Mouse (Mus musculus): Measurements from ENCODE around the gene Lrig1.

Lrig1 gene

DNA sequence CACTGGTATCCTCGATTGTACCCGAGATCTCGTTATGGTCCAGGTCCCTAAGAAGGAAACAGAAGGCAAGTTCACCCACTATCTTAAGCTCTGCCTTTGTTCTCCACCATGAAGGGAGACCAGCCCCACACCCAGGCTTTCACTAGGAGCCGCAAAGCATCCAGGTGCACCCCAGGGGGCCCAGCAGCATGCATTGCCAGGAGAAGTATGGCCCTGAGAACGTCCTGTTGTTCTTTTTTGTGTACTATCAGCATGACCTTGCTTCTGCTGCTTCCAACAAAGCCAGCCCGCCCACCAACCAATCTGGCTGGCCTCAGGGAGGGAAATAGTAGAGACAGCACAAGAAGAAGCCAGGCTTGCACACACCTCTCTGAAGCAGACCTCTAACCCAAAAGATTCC lies 79.7 kb downstream of the Lrig1 start:
- no peak for DNase-seq (ENCODE audit: low read depth, low spot score)

DNA sequence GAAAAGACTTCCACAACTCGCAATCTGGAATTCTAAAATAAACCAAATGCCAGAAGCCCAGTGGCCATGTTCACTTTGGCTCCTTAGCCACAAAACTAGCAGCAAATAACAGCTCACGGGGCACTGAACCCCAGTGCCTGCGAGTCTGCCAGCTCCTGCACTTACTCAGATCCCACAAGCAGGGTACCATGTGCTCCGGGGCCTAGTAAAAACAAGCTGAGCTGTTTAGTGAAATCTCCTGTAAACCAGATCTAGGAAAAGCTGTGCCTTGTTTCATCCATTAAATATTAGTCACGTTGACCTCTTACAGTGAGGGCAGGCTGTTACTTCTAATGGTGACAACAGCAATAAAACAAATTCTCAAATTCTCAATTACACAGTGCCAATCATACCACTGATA lies 81.3 kb downstream of the Lrig1 start:
- DNase-seq (ENCODE audit: low read depth, low spot score) = no peak

DNA sequence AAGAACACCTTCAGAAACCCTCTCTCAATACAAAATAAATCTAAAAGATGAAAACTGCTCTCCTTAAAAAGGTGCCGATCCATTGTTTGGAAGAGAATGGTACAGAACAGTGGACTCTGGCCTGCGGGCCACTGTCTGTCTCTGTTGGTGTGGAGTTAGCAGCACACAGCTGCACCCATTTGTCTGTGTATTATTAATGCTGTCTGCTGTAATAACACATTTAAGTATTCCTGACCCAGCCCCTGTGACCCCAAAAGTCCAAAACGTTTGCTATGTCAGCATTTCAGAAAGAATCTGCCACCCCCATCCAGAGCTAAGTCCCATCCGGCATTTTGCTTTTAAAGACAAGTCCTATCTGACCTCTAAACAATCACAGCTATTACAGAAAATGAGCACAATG lies 84.0 kb downstream of the Lrig1 start:
- DNase-seq (ENCODE audit: low read depth, low spot score) = no peak

DNA sequence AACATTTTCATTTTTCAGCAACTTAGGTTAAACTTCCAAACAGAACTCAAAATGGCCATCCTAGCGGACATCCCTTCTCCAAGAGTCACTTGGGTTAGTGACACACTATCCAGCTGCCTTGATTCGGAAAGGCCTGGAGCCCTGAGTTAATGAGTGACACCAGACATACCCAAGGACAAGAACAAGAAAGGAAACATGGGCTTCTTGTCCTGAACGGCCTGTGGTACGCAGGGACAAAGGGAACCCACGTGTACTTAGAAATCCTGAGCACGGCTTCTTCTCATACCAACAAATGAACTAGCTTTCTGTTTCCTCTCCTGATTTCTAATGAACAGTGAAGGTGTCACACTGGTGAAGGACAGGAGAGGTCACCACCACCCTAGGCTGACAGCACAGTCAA lies 85.6 kb downstream of the Lrig1 start:
- DNase-seq (ENCODE audit: low read depth, low spot score) = no peak

DNA sequence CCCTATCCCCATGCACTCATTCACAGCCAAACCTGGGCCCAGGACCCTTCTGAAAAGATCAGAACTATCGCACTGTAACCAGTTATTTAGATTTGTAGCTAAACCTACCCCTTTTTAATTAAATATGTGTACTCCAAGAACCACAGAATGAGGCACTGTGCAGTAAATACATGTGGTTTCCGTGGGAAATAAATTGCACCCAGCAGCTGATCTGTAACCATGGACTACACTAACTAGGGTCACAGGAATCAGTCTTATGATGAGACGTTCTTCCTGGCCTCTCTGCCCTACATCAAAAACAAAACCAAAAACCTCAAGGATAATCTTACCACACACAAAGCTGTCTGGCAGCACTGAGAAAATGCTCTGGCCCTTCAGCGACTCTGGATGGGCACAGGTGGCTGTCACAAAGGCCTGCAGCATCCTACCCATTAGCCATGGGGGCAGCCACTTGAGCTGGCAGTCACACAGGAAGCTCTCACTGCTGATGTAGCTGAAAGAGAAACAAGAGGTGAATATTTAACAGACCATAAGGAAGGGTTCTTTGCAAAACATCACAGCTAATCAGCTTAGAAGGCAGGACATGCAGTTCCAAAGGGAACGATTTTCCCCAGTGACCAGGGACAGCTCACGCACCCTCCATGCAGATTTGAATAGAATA lies 86.6 kb downstream of the Lrig1 start:
- DNase-seq (ENCODE audit: low read depth, low spot score) = no peak

DNA sequence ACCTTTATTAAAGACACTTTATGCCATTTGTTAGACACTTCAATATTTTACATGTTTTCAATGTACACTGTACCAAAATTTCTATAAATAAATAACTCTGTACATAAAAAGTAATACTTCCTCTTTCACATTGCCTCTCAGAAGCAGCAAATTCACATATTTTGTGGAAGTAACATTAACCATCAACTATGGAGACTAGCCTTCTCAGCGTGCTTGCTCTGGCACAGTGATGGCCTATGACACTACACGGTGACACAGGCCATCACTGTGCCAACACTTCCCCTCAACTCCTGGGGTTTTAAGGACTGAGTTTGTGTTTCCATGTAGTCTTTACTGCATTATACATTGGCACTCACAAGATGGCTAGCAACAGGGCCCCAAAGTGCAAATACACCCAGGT lies 95.4 kb downstream of the Lrig1 start:
- no peak for DNase-seq (ENCODE audit: low read depth, low spot score)

DNA sequence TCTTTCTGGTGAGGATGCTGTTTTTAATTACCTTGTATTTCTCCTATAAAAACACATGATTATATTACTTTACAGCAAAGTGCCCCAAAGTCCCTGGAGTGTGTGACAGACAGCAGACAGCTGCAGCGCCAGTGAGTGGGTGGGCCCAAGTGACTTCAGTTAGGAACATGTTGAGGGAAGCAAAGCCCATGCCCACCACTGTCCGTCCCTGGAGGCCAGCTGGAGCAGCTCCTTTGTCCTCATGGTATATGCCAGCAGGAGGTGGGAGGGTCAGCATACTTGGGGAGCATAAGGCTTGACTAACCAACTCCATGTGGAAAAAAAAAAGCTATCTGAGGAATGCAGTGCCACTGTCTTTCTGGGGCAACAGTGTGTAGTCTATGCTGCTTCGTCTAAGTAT lies 95.9 kb downstream of the Lrig1 start:
- DNase-seq (ENCODE audit: low read depth, low spot score) = no peak

DNA sequence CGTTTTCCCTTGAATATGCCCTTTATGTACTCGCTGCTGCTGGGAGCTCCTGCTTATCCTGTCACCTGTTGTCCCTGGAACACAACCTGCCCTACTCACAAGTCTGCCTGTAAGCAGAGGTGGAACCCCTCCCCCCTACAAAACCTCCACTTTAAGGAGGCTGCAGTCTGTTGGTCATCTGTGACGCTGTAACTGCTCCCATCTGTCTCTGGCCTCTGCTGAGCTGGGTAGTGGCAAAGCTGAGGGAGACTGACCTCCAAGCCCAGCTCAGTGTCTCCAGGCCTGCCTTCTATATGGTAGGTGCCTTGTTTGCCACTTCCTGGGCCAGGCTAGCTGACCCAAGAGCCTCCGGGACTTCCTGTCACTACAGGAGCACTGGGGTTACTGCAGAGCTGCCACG lies 98.1 kb downstream of the Lrig1 start:
- no peak for DNase-seq (ENCODE audit: low read depth, low spot score)

DNA sequence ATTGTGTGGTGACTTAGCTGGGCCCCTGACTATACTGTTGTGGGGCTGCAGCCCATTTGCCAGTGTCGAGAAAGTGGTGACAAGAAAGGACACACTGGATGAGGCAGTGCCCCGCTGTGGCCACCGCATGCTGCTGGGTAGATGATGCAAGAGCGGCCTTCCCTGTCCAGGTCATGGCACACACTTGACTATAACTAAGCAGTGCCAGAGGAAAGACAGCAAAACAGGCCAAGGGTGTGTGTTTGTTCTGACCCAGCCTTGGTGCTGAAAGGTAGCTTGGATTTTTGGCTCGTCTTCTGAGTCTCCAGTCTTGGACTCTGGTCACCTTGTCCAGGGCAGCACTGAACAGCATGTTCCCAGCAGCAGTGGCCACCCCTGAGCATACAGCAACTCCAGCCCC lies 98.9 kb downstream of the Lrig1 start:
- DNase-seq (ENCODE audit: low read depth, low spot score) = no peak

DNA sequence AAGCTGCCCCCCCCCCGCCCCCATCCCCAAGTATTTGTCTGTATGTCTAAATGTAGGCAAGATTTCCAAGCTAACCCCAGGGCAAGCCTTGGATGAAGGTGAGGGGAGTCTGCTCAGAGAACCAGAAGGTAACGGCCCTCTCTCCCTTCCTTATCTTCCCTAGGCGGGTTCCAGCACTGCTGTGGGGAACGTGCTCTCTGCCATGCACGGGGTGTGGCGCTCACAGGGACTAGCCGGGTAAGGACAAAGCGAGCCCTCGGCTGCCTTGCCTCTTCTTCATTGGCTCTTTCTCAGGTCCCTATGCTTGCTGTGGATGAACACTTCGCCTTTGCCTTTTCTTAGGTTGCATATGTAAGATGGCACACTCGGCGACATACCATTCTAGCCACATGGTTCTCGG lies 100.9 kb downstream of the Lrig1 start:
- DNase-seq (ENCODE audit: low read depth, low spot score) = no peak

DNA sequence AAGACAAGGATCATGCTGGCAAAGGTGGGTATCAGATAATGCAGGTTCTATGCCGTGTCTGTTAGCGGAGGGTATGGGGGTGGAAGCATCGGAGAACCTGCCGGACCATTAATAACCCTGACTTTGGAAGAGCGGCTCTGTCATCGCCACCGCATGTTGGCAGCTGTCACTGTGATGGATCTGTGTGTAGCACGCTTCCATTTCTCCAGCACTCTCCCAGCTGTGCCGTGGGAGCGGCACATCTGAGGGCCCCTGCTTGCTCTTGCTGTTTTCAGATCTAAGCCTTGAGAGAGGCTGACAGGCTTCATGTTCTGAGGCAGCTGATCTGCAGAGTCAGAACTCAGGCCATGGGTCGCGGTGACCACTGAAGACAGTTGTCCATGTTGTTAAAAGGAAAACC lies 101.5 kb downstream of the Lrig1 start:
- DNase-seq (ENCODE audit: low read depth, low spot score) = no peak

DNA sequence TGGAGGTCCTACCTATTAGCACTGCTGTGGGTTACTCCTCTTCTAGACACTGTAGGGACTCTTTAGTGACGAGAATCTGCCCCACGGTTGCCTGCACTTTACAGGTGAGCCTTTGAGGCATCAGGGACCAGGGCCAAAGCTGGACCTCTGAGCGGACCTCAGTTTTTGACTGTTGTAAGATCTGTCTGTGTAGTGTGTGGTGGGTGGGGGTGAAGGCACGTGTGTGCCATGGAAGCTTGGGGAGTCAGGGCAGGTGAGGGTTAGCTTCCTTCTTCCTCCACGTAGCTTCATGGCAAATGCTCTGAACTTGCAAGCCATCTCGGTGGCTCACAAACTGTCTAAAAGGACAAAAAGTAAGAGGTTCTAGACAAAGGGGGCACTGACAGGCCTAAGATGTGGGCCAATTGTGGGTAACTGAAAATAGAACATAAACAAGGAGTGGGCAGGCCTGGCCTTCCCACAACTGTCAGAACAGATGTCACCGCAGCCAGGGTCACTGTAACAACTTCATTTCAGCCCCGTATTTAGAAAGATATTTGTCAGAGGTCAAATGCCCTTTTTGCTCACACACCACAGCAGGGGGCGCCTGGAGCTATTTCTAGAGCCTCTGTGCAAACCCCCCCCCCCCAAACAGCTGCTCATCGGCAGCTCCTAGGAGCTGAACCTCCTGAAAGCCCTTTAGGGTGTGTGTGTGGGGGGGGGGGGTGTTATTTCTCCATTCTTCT lies 103.0 kb downstream of the Lrig1 start:
- peak; percentile 23 for DNase-seq (ENCODE audit: low read depth, low spot score)

DNA sequence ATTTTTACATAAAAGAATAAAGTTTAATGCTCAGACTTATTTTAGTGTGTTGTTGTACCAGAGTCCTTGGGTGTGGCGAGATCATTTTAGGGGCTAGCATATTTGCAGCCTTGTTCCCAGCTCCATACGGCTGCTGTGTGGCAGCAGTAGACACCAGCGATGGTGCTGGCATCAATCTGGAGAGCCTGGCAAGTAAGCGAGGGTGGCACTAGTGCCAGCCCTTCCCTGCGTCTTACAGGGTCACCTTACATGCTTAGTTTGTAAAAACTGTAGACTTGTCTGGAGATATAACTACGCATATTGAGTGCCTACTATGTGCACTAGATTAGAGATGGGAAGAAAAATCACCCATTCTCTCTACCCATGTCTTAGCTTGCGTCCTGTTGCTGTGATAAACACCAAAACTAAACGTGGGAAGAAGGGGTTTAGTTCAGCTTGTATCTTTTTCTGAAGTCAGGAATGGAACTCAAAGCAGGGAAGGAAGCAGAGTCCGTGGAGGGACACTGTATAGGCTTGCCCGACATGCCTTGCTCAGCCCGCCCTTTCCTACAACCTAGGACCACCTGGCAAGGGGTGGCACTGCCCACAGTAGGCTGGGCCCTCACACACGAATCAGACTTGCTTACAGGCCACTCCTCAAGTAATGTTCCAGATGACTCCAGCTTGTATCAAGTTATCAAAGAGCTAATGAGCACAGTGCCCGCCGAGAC lies 103.8 kb downstream of the Lrig1 start:
- DNase-seq (ENCODE audit: low read depth, low spot score) = no peak

DNA sequence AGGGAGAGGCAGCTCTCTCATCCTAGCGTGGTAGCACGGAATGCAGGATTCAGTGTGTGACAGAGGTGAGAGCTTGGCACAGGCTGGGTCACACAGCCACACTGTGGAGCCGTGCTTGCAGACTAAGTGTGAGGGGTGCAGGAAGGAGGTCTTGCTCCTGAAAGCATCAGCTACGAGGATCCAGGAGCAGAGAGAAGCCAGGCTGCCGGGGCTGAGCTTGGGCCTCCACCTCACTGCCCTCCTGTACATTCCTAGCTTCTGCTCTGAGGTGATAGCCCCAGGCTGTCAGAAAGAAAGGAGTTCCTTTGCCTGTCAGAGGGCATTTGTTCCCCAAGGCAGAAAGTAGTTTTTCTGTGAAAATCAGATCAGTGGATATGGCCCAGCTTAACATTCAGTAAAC lies 104.8 kb downstream of the Lrig1 start:
- DNase-seq (ENCODE audit: low read depth, low spot score) = no peak

DNA sequence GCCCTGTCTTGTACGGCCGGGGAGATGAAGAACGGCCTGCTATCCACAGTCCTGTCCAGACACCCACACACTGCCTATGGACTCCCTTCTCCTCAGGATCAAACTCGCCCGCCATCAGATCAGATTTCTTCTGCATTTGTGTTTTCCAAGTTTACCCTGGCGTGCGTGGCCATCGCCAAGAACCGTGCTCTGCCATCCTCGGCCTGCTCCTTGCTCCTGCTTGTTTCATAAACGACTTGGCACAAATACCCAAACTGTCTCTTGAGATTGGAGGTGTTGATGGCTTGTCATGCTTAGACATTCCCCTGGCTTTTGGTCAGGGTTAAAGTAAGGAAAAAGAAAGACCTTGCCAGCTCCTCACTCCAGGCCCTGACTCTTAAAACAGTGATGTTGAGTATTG lies 105.2 kb downstream of the Lrig1 start:
- no peak for DNase-seq (ENCODE audit: low read depth, low spot score)

DNA sequence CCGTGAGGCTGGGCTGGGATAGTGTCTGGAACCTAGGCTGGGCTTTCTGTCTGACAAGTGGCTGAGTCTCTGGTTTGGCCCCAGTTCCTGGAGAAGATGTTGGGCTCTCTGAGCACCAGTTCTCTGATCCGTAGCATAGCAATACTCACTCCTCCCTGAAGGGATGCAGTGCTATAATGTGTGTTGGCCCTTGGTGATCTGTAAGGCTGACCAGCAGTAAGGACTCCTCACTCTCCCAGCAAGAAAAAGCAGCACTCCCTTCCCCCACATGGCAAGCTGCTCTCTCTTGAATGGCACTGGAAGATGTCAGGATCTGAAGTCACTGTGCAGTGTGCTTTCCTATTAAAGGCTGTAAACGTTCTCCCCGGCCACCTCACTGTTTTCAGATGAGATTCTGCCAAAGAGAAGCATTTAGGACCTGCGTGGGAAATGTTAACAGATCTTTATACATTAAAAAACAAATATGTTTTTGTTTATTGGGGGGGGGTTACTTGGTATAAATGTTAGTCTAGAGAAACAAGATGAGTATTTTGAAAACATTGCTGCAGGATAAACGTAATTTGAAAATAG lies 105.8 kb downstream of the Lrig1 start:
- no peak for DNase-seq (ENCODE audit: low read depth, low spot score)

DNA sequence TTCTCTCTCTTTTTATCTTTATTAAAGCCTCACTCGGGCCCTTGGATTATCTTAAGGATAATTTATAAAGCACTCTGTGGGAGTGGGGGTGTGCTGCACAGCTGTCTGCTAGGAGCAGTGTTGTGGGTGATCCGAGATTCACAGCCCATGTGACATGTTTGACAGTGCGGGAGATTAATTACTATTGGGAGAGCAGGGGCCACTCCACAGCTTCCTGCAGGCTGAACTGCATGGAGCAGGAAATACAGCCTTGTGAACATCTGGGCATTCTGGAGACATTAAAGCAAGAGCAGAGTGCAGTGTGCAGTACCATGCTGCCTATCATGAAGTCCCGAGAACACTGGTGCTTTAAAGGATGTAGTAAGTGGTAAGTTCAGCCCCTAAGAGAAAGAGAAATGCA lies 107.2 kb downstream of the Lrig1 start:
- DNase-seq (ENCODE audit: low read depth, low spot score) = no peak

DNA sequence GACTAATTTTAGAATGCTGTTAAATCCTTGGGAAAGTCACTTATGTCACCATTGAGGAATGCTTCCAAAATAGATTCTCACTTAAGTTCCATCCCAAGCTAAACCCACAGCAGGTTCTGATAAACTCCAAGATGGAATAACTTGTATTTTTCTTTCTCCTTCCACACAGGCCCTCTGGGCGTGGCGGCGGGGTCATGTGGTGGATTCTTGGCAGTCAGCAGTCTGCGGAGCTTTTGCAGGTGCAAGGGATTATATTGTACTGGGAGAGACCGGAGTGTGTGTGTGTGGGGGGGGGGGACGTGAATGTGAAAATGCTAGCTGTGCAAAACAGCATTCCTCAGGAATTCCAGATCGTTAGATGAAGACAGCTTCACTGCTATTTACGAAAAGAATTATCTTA lies 107.7 kb downstream of the Lrig1 start:
- no peak for DNase-seq (ENCODE audit: low read depth, low spot score)

DNA sequence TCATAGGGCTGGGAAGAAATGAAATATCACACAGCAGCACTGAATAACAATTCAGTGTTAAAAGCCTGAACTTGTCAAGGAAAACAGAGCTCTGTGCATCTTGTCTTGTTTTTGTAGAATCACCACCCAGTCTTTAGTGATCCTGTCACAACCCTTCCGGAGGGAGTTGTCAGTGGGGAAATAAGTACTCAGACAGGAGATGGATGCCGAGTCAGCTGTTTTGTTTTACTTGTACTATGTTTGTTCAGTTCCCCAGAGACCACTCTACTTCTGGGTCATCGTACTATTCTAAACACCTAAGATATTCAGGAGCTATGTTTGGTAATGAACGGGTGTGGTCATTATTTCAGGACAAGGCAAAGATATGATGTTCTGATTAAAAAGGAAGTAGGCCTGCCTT lies 111.6 kb downstream of the Lrig1 start:
- DNase-seq (ENCODE audit: low read depth, low spot score) = no peak

DNA sequence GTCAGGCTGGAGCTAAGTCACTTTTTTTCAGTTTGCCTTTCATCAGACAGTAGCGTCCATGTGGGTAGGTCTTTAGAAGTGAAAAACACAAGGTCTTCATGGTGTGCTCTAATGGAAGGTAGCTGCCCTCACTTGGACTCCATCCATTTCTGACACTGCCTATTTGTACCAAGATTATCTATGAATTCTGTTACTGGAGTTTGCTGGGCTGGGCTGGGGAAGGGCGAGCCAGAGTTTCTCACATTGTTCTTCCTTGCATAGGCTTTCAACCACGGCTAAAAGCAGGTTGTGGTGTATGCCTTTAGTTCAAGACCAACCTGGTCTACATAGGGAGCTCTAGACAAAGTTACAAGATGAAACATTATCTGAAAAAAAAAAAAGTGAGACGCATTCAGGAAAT lies 115.0 kb downstream of the Lrig1 start:
- DNase-seq (ENCODE audit: low read depth, low spot score) = no peak

DNA sequence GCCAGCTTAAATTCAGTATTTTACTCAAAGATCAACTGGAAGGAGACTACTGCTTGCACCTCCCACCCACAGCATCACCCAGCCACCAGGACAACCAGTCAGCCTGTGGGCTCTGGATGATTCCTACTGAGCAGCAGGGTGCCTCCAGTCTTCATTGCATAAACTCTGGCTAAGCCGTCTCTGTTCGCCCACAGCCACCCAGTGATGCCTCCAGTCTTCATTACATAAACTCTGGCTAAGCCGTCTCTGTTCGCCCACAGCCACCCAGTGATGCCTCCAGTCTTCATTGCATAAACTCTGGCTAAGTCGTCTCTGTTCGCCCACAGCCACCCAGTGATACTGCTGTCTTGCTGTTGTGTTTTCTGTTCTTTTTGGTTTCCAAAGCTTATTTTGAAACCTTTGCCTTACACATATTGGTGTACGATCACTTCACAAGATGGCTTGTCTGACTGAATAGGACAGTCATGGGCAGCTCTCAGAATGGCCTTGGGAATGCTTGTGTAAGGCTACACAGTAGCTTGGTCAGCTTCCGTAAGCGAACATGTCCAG lies 115.7 kb downstream of the Lrig1 start:
- DNase-seq (ENCODE audit: low read depth, low spot score) = no peak

DNA sequence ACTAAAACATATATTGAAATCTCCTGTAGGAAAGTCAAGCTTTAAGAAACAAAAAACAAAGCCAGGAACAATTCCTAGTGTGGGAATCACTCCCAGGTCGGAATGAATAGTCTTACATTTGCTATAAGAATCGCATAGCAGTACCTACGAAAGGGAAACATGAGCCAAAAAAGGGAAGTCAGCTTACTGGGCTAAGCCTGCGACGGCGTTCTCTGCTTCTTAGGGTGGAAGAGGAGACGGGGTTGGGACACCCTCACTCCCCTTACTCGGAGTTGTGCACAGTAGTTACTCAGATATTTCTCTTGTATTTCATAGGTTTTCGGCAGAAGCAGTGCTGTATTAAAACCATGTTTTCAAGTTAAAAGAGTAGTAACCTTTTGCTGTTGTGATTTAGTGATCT lies 117.9 kb downstream of the Lrig1 start:
- DNase-seq (ENCODE audit: low read depth, low spot score) = no peak

Data from CD4-positive helper T cell, adult 2 months (primary cell).